Mouse (Mus musculus) heart, embryonic 16.5 days (tissue): ENCODE data around the gene Megf6. TPM values are rescaled to one million over a fixed set of nuclear protein-coding genes. Genes with fewer than 3 reads are reported as not detected.

ENCODE experiments used
- ATAC-seq: fragments of 200-750 bp; cut with Nextera tagmentation; replicated peaks from 2 replicates; pipeline ENCODE4 v1.8.0; 2017; ENCODE audit warnings: moderate number of reproducible peaks; ENCODE audit not compliant: insufficient read depth, low FRiP score; ENCODE audit errors: extremely low read depth
- H3K27ac ChIP-seq: fragments of 300-500 bp; sonication (generic); 2 replicates; pipeline ENCODE4 v1.5.1; 2014; ENCODE audit warnings: mild to moderate bottlenecking, low read length, control low read depth, moderate library complexity
- H3K27me3 ChIP-seq: fragments of 300-500 bp; sonication (generic); 2 replicates; pipeline ENCODE4 v1.6.1; 2014; ENCODE audit warnings: low read length, mixed read lengths; ENCODE audit not compliant: control insufficient read depth, insufficient read depth
- H3K36me3 ChIP-seq: fragments of 300-500 bp; sonication (generic); 2 replicates; pipeline ENCODE4 v1.6.1; 2014; ENCODE audit not compliant: control insufficient read depth, insufficient read depth
- H3K4me1 ChIP-seq: fragments of 300-500 bp; sonication (generic); 2 replicates; pipeline ENCODE4 v1.6.1; 2014; ENCODE audit warnings: low read length, mixed read lengths; ENCODE audit not compliant: control insufficient read depth, insufficient read depth
- H3K4me2 ChIP-seq: fragments of 300-500 bp; sonication (generic); 2 replicates; pipeline ENCODE4 v1.6.1; 2014; ENCODE audit warnings: low read depth, mild to moderate bottlenecking, control low read depth, low read length
- H3K4me3 ChIP-seq: fragments of 300-500 bp; sonication (generic); 2 replicates; pipeline ENCODE4 v1.5.1; 2014; ENCODE audit warnings: mild to moderate bottlenecking, control low read depth, low read length
- H3K9ac ChIP-seq: fragments of 300-500 bp; sonication (generic); 2 replicates; pipeline ENCODE4 v1.6.1; 2014; ENCODE audit warnings: low read length, control low read depth
- H3K9me3 ChIP-seq: fragments of 300-500 bp; sonication (generic); replicated peaks from 2 replicates; pipeline ENCODE4 v1.6.1; 2016; ENCODE audit warnings: low read length; ENCODE audit not compliant: control insufficient read depth
- WGBS: fragments of 180-500 bp; shearing (Covaris S2); extraction: QIAGEN DNeasy Blood & Tissue Kit; methylation state at CpG from one replicate; pipeline ENCODE4 v1.1.7; 2014; 5-methylcytosine and 5-hydroxymethylcytosine counted together
- polyA plus RNA-seq: library from polyadenylated mRNA; unstranded; fragments of >200 nt; fragmentation: Nextera tagmentation; extraction: Ambion mirVana; gene quantifications from 2 replicates; pipeline ENCODE4 v1.2.1, GENCODE M21; 2015

The Megf6 gene
- polyA plus RNA-seq, 1 experiment from 2014 or later = 33.8 TPM

- no peak for ATAC-seq
- Histone ChIP-seq H3K4me3 (no peak overlapping the region), H3K9me3 (no peaks in the 10 kb centered on the region), H3K27ac (no peak overlapping the region), H3K27me3 (no peaks in the 10 kb centered on the region), H3K4me2 (no peak overlapping the region), H3K36me3 (peaks cover 50% of the 10 kb centered on the region), H3K4me1 (peaks cover under 1% of the 10 kb centered on the region), H3K9ac (no peak overlapping the region)
- WGBS = 69% methylated on average over 11 of the region's 11 CpGs
Measured at GRCm38 (mm10) chr4:154154104-154154503, 16.4 kb upstream of the Megf6 start.

- H3K9ac ChIP-seq = no peak overlapping the region
- WGBS = 78% methylated on average over 7 of the region's 7 CpGs
- no peaks in the 10 kb centered on the region for H3K27me3 ChIP-seq
- H3K4me2 ChIP-seq = no peak overlapping the region
- no peak overlapping the region for H3K4me3 ChIP-seq
- no peak overlapping the region for H3K27ac ChIP-seq
- H3K4me1 ChIP-seq = peaks cover 8% of the 10 kb centered on the region
- no peak for ATAC-seq
- peaks cover 46% of the 10 kb centered on the region for H3K36me3 ChIP-seq
- no peaks in the 10 kb centered on the region for H3K9me3 ChIP-seq
Measured at GRCm38 (mm10) chr4:154156050-154156449, 14.5 kb upstream of the Megf6 start.

- no peak for ATAC-seq
- Histone ChIP-seq H3K36me3 (peaks cover 32% of the 10 kb centered on the region), H3K9ac (no peak overlapping the region), H3K4me3 (no peak overlapping the region), H3K9me3 (no peaks in the 10 kb centered on the region), H3K4me1 (peaks cover 14% of the 10 kb centered on the region), H3K27me3 (no peaks in the 10 kb centered on the region), H3K27ac (no peak overlapping the region), H3K4me2 (no peak overlapping the region)
- 91% methylated on average over 14 of the region's 14 CpGs for WGBS
Measured at GRCm38 (mm10) chr4:154157970-154158662, 12.4 kb upstream of the Megf6 start.

- H3K9me3 ChIP-seq = no peaks in the 10 kb centered on the region
- peaks cover 14% of the 10 kb centered on the region for H3K4me1 ChIP-seq
- H3K4me3 ChIP-seq = no peak overlapping the region
- H3K27ac ChIP-seq = no peak overlapping the region
- H3K36me3 ChIP-seq = peaks cover 32% of the 10 kb centered on the region
- no peak overlapping the region for H3K4me2 ChIP-seq
- ATAC-seq = no peak; the same call in 1 of the 2 replicates
- no peak overlapping the region for H3K9ac ChIP-seq
- no peaks in the 10 kb centered on the region for H3K27me3 ChIP-seq
- 16% methylated on average over 6 of the region's 6 CpGs for WGBS
Measured at GRCm38 (mm10) chr4:154159002-154159401, 11.5 kb upstream of the Megf6 start.

GRCm38 (mm10) chr4:154159961-154160537, 10.5 kb upstream of the Megf6 start:
- H3K36me3 ChIP-seq = peaks cover 30% of the 10 kb centered on the region
- H3K9me3 ChIP-seq = no peaks in the 10 kb centered on the region
- peaks cover 14% of the 10 kb centered on the region for H3K4me1 ChIP-seq
- H3K27me3 ChIP-seq = no peaks in the 10 kb centered on the region
- peak overlapping the region; percentile 85 for H3K4me2 ChIP-seq
- peak overlapping the region; percentile 96 for H3K4me3 ChIP-seq
- H3K9ac ChIP-seq = peak overlapping the region; percentile 91
- under 1% methylated on average over 43 of the region's 47 CpGs for WGBS
- H3K27ac ChIP-seq = peak overlapping the region; percentile 80
- peak; percentile 53 for ATAC-seq

GRCm38 (mm10) chr4:154160538-154161390, 9.8 kb upstream of the Megf6 start, which contains the start of gene Tprgl:
TSS of gene Tprgl (minus strand) at chr4:154160666.
- H3K9me3 ChIP-seq = no peaks in the 10 kb centered on the region
- peak; percentile 95 for ATAC-seq
- peaks cover 14% of the 10 kb centered on the region for H3K4me1 ChIP-seq
- peak within 1 kb of the TSS; percentile 90 for H3K4me2 ChIP-seq
- peaks cover 28% of the 10 kb centered on the region for H3K36me3 ChIP-seq
- no peaks in the 10 kb centered on the region for H3K27me3 ChIP-seq
- peak within 1 kb of the TSS; percentile 96 for H3K4me3 ChIP-seq
- peak within 1 kb of the TSS; percentile 92 for H3K9ac ChIP-seq
- WGBS = under 1% methylated on average over 71 of the region's 75 CpGs
- H3K27ac ChIP-seq = peak within 1 kb of the TSS; percentile 80

GRCm38 (mm10) chr4:154163296-154163695, 7.2 kb upstream of the Megf6 start:
- H3K4me1 ChIP-seq = peaks cover 14% of the 10 kb centered on the region
- no peak overlapping the region for H3K4me3 ChIP-seq
- ATAC-seq = no peak
- H3K27ac ChIP-seq = no peak overlapping the region
- H3K9ac ChIP-seq = no peak overlapping the region
- peaks cover under 1% of the 10 kb centered on the region for H3K27me3 ChIP-seq
- no peaks in the 10 kb centered on the region for H3K9me3 ChIP-seq
- no peak overlapping the region for H3K4me2 ChIP-seq
- WGBS = 17% methylated on average over 7 of the region's 7 CpGs
- H3K36me3 ChIP-seq = peaks cover 6% of the 10 kb centered on the region

- Histone ChIP-seq H3K27me3 (peaks cover 35% of the 10 kb centered on the region), H3K27ac (no peak overlapping the region), H3K4me1 (peaks cover 13% of the 10 kb centered on the region), H3K4me3 (no peak overlapping the region), H3K36me3 (no peaks in the 10 kb centered on the region), H3K4me2 (no peak overlapping the region), H3K9ac (no peak overlapping the region), H3K9me3 (no peaks in the 10 kb centered on the region)
- ATAC-seq = no peak
- WGBS = 21% methylated on average over 5 of the region's 5 CpGs
Measured at GRCm38 (mm10) chr4:154167053-154167452, 3.5 kb upstream of the Megf6 start.
